Mouse (Mus musculus): Measurements from ENCODE around the gene Spop.

The Spop gene

GRCm38 (mm10) chr11:95520456-95521072 is 106.7 kb downstream of the Spop start:
- peak; percentile 62 for DNase-seq (ENCODE audit: low spot score)

GRCm38 (mm10) chr11:95521563-95521962 is 107.7 kb downstream of the Spop start:
- DNase-seq (ENCODE audit: low spot score) = peak; percentile 63

GRCm38 (mm10) chr11:95527307-95527706 is 113.4 kb downstream of the Spop start:
- no peak for DNase-seq (ENCODE audit: low spot score)

- no peak for DNase-seq (ENCODE audit: low spot score)
Measured at GRCm38 (mm10) chr11:95528231-95528630, 114.4 kb downstream of the Spop start.

GRCm38 (mm10) chr11:95532353-95533072 is 118.6 kb downstream of the Spop start:
- DNase-seq (ENCODE audit: low spot score) = no peak

GRCm38 (mm10) chr11:95533484-95534160 is 119.7 kb downstream of the Spop start:
- peak; percentile 77 for DNase-seq (ENCODE audit: low spot score)

- DNase-seq (ENCODE audit: low spot score) = no peak
Measured at GRCm38 (mm10) chr11:95538378-95539104, 124.7 kb downstream of the Spop start.

GRCm38 (mm10) chr11:95540637-95541385 is 126.9 kb downstream of the Spop start:
- DNase-seq (ENCODE audit: low spot score) = no peak
